Mouse (Mus musculus) layer of hippocampus, postnatal 10 days (tissue): ENCODE measurements around the gene Cdk17. TPM values are rescaled to one million over a fixed set of nuclear protein-coding genes. Genes with fewer than 3 reads are reported as not detected.

Source experiments
- DNase-seq, 2 experiments: peaks; one replicate each; pipeline ENCODE4 v3.0.0; 2021; ENCODE audit warnings: low spot score in 2 of 2
- total RNA-seq, 2 experiments: library from RNA; stranded (reverse); gene quantifications; 2 replicates each; pipeline ENCODE4 v1.2.3; 2021

The Cdk17 gene
- total RNA-seq, 2 experiments from 2014 or later = 116 to 120 TPM

DNA sequence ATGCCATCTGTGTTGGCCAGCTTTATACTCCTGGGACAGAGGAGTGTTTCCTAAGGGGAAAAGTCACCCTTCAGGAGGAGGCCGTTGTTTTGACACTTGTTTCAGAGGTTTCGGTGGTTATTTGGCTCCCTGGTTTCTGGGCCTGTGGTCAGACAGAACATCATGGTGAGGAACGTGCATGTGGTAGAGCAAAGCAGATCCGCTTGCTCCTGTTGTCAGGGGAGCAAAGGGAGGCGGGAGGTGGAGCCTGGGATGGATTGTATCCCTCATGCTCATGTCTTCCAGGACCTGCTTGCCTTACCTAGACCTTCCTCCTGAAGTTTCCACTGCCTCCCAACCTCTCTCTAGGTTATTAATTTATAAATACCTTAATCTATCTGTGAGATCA lies 5.7 kb downstream of the Cdk17 start:
- DNase-seq = no peak

DNA sequence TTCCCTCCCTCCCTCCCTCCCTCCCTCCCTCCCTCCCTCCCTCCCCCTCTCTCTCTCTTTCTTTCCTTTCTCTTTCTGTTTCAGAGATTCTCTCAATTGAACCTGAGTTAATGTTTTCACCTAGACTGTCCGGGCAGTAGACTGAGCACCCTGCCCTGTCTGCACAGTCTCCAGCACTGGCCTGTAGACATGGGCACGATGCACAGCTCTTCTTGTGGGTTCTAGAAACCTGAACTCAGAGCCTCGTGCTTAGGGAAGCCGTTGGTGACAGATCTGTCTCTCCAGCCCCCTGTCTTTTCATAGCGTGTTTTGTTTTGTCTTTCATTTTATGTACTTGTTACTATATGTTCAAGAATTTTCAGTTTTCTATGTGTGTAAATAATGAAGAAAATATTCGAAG lies 6.6 kb downstream of the Cdk17 start:
- DNase-seq = no peak

DNA sequence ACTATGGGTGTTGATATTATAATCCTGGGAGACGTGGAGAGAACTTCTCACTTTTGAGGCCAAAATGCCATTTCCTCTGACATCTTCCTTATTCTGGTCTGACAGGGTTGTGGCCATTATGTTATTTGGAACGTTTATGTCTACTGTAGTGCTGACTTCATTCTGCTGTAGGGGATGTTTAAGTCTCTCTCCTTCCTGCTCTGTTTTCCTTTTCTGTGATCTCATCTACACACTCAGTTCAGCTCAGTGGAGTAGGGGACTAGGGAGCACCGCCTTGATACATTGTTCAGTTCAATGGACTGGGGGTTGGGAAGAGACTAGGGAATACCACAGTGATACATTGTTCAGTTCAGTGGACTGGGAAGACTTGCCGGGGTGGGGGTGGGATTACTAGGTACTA lies 7.4 kb downstream of the Cdk17 start:
- no peak for DNase-seq

DNA sequence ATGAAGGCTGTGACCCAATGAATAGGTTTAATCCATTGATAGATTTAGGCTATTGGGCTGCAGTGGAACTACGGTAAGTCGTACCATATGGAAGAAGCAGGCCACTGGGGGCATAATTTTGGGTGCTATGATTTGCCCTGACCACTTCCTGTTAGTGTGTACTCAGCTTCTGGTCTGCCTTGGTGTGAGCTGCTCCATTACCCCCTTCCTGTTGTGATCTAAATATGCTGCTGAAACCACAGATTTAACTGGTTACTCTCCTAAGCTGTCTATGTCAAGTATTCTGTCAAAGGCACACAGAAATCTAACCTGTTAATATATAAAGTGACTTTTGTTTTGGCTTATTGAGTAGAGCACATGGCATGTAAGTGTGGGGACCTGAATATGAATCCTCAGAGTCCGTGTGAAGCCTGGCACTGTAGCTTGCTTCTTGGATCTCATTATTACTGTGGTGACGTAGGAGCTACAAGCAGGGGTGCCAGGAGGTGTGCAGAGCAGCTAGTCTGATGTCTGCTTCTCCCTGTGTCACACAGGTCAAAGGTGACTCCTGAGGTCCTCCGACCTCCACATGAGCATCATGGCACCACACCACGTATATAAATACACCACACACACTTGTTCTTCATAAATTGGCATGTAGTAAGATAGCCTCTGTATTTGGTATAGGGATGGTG lies 10.6 kb downstream of the Cdk17 start:
- no peak for DNase-seq

- DNase-seq = no peak
These were observed 16.8 kb downstream of the Cdk17 start for GRCm38 (mm10) chr10:93177471-93177870.

DNA sequence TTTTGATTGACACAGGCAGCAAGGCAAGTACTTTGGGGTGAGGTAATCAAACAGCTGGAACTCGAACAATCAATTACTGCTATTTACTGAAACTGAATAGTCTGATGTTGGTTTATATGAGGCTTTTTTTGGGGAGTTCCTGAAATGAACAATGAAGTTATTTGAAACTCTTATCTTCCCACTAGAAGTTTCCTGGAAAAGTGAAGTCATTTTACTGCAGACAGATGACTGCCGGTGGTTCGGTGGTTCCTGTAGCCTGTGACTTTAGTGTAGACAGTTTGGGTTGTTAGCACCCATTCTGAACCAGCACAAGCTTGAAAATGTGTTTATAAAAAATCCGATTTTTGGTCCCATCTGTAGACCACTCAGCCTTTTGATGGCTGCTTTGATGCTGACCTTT lies 17.2 kb downstream of the Cdk17 start:
- no peak for DNase-seq

- no peak for DNase-seq
These were observed 18.0 kb downstream of the Cdk17 start for GRCm38 (mm10) chr10:93178662-93179061.

GRCm38 (mm10) chr10:93179669-93180460 lies 19.2 kb downstream of the Cdk17 start:
- DNase-seq = no peak

DNA sequence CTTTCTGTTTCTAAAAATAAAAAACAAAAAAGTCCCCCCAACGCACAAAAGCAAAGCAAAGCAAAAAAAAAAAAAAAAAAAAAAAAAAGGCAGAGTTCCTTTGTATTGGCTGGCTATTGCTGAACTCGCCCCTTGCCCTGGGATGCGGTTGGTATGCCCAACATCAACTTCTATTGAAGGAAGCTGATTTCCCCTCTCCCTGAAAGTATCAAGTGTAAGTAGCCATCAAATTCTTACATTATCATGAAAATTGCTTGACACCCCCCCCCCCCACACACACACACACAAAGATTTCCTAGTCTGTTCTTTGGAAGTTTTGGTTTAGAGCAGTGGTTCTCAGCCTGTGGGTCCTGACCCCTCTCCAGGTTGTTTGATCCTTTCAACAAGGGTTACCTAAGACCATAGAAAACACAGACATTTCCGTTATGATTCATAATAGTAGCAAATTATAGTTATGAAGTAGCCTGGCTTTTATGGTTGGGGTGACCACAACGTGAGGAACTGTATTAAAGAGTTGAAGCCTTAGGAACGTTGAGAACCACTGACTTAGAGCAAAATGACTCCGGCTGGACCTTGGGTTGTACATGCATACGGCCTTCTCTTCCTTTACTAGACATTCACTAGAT lies 23.8 kb downstream of the Cdk17 start:
- no peak for DNase-seq

DNA sequence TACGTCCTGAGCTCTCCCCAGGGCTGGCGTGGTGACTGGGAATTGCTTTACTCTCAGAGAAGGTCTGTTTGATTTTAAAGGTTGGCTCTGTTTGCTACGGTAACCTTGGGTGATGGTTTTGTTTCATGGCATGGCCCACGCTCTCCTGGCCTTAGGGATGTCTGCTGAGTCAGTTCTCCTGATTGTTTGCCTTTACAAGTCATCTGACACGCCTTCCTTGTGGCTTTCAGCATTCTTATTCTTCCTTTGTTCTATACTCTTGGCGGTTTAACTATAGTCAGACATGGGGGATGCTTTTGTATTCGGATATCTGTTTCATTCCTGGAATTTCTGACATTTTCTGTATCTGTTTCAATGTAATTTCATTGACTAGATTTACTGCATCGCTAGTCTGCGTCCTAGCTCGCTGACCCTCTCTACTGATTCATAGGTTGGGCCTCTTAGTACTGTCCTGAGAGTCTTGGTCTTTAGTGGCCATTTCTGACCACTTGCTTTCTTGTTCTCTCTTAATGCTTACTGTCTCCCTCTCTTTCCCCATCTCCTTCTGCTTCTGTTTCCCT lies 27.8 kb downstream of the Cdk17 start:
- no peak for DNase-seq

- no peak for DNase-seq
These were observed 30.0 kb downstream of the Cdk17 start for GRCm38 (mm10) chr10:93190475-93191262.

- DNase-seq = no peak
These were observed 36.4 kb downstream of the Cdk17 start for GRCm38 (mm10) chr10:93197092-93197491.

DNA sequence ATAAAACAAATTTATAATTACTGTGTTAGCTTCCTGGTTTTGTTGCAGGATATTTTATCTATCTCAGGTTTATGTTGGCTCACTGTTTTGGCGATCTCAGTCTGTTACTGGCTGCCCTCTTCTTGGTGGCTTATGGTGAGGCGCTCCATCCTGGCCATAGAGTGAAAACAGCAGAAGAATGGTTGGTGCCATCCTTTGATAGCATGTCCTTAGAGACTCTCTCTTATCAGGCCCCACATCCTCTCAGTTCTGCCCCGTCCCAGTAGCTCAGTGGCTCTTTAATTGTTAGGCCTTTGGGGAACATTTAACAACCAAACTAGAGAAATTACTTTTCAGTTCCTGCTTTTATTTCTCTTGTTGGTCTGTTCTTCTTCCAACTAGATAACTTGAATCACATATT lies 38.3 kb downstream of the Cdk17 start:
- DNase-seq = no peak

DNA sequence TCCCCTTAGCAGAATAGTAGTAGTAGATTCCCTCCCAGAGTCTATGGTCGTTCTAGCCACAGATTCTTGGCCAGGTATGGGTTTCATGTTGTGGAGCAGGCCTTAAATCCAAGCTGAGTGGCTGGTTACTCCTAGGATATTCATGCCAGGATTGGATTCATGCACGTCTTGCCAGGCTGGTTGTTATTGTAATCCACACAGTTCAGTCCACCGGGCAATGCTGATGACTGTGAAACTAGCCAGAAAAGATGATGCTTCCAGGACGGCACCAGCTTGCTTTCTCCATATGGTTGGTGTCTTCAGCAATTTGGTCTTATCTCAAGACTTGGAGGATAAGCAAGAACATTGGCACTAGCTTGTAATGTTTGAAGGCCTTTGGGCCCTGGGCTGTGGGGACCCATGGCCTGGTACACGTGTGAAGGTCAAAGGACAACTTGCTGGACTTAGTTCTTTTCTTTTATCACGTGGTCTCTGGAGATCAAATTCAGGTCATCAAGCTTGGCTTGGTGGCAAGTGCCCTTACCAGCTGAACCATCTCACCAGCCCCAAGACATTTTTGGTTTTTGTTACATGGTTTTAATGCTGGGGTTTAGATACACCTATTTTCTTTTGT lies 41.3 kb downstream of the Cdk17 start:
- DNase-seq = no peak

GRCm38 (mm10) chr10:93205287-93205956 lies 44.7 kb downstream of the Cdk17 start:
- no peak for DNase-seq

- DNase-seq = no peak
These were observed 46.5 kb downstream of the Cdk17 start for GRCm38 (mm10) chr10:93207176-93207575.

GRCm38 (mm10) chr10:93212699-93213098 lies 52.0 kb downstream of the Cdk17 start:
- DNase-seq = no peak

GRCm38 (mm10) chr10:93213339-93213738 lies 52.7 kb downstream of the Cdk17 start:
- no peak for DNase-seq

- DNase-seq = no peak
These were observed 53.6 kb downstream of the Cdk17 start for GRCm38 (mm10) chr10:93214251-93214650.

DNA sequence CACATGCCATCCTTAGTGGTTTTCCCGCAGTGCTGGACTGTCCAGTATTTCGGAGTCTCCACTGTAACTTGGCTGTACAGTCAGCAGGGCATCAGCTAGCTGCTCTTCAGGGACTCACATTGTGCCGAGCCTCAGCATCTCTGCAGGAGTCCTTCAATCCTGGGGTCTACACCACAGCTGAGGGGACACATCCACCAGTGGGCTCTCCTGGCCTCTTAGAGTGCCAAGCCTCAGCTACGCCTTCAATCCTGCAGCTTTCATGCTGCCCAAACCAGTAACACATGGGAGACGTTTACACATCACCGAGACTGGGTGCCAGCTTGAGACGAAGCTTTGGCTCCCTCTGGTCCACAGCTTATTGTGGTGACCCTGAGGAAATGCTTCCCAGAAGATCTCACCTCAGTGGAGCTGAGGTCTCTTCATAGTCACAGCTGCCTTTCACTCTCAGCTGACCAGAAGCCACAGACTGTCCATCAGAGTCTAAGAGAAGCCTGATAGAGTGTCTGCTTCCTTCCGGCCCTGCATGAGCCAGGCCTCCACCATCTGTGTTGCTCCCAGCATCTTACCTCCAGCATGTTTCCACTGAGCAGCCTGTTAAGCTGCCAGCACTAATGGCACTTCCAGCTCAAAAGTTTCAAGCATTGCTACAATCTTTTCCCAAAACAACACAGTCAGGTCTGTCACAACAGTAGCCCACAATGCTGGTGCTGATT lies 54.5 kb downstream of the Cdk17 start:
- no peak for DNase-seq
